Mouse (Mus musculus) cerebellum, postnatal 36 days (tissue): Measurements from ENCODE around the gene Twsg1.
"Not testable (repeated sequence)": the region's sequence is repeated elsewhere in the genome, so short reads cannot be mapped to it uniquely, and the experiment has no call there.

Source experiments
- DNase-seq, 2 experiments: peaks; one replicate each; pipeline ENCODE4 v3.0.0; 2021 to 2022; ENCODE audit warnings: mixed read lengths in 2 of 2

Twsg1 gene

GRCm38 (mm10) chr17:65950622-65951404, at the start of gene Twsg1:
Gene Twsg1, minus strand, starts transcription at chr17:65951226.
- DNase-seq, result peak; percentile 95 to 98

DNA sequence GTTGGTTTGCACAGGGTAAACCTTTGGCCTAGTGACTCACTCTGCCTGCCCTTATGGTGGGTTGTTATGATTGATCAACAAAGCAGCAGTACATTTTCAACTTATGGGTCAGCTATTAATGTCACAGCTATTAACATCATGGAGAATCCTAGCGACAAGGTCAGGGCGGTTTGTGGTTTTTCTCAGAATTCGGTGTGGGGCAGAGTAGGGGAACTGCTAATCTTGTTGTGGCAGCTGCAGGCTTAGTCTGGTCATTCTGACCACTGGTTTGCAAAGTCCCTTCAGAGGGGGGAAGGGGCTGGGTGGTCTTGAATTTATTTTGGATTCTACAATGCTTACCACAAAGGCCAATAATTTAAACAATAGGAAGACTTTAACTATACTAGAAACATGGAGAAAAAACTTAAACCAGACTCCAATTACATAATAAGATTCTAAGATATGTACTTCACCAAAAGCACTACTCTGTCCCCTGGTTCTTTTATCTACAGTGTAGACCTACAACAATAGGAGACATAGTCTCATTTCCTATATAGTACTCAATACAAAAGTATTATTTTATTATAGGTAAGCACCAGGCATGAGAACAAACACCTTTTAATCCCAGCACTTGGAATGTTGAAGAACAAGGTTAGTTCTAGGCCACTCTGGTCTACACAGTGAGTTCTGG, 37.3 kb upstream of the Twsg1 start:
- no peak for DNase-seq

DNA sequence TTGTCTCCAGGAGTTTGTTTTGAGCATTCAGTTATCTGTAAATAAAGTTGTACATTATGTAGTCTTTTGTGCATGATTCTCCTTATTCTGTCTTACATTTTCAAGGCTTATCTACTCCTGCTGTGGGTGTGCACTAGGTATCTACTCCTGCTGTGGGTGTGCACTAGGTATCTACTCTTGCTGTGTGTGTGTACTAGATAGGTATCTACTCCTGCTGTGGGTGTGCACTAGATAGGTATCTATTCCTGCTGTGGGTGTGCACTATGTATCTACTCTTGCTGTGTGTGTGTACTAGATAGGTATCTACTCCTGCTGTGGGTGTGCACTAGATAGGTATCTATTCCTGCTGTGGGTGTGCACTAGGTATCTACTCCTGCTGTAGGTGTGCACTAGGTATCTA, 25.7 kb upstream of the Twsg1 start:
- not testable (repeated sequence) for DNase-seq

- DNase-seq, result no peak
Observed at GRCm38 (mm10) chr17:65967751-65968150, 16.7 kb upstream of the Twsg1 start.

- no peak for DNase-seq
Observed at GRCm38 (mm10) chr17:65962263-65962662, 11.2 kb upstream of the Twsg1 start.

DNA sequence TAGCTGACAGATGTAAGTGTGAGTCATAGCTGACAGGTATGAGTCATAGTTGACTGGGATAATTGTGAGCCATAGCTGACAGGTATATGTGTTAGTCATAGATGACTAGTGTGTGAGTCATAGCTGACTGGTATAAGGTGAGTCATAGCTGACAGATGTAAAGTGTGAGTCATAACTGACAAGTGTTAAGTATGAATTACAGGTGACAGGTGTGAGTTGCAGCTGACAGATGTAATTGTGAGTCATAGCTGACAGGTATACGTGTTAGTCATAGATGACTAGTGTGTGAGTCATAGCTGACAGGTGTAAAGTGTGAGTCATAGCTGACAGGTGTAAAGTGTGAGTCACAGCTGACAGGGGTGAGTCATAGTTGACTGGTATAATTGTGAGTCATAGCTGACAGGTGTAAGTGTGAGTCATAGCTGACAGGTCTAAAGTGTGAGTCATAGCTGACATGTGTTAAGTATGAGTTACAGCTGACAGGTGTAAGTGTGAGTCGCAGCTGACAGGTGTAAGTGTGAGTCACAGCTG, 10.6 kb upstream of the Twsg1 start:
- no peak for DNase-seq

GRCm38 (mm10) chr17:65959011-65959410, 8.0 kb upstream of the Twsg1 start:
- no peak for DNase-seq

DNA sequence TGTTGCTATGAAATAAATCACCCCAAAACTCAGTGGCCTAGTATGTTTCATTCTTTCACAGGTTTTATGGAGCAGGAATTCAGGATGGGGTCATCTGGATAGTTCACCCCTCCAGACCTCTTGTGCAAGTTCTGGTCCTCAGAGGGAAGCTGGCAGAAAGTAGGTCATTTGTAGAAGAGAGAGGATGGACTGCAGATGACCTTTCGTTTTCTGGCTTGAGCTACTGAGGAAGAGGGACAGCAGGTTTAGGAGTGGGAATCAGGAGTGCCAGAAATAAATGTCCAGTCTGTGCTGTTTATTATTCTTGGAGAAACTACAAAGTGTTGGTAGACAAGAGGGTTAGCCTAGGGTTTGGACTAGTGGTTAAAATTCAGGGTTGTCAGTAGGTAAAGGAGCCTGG, 7.3 kb upstream of the Twsg1 start:
- DNase-seq, result no peak

- no peak for DNase-seq
Observed at GRCm38 (mm10) chr17:65957782-65958325, 6.8 kb upstream of the Twsg1 start.

GRCm38 (mm10) chr17:65956993-65957781, 6.2 kb upstream of the Twsg1 start:
- DNase-seq, result peak; percentile 33 to 34

DNA sequence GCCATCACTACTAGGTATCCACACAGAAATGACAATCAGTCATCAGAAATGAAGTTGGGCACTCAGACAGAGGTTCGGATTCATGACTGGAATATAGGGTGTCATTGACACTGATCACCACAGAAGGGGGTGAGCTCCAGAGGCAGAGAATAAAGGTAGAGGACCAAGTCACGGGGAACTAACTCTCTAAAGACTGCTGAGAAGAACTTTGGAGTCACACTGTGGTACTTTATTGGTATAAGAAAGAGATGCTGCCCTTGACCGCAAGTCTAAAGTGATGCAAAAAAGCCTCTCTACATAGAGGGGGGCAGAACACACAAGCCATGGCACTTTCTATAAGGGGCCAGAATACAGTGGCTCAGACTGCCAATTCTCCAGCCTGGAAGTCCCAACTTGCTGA, 5.1 kb upstream of the Twsg1 start:
- no peak for DNase-seq

- DNase-seq, result no peak
Observed at GRCm38 (mm10) chr17:65953959-65954358, 2.9 kb upstream of the Twsg1 start.

DNA sequence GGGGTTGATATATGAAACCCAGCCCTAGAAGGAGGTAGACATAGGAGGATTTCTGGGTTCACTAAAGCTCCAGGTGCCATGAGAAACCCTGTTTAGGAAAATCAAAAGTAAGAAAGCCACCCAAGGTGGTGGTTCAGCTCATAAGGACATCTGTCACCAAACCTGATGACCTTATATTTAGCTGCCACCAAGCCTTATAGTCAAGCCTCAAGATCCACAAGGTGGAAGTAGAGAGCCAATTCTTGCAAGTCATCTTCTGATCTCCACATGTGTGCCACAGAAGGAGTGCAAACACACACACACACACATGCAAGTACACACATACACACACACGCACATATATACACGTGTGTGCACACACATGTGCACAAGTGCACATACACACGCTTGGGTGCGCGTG, 1.1 kb upstream of the Twsg1 start:
- no peak for DNase-seq

DNA sequence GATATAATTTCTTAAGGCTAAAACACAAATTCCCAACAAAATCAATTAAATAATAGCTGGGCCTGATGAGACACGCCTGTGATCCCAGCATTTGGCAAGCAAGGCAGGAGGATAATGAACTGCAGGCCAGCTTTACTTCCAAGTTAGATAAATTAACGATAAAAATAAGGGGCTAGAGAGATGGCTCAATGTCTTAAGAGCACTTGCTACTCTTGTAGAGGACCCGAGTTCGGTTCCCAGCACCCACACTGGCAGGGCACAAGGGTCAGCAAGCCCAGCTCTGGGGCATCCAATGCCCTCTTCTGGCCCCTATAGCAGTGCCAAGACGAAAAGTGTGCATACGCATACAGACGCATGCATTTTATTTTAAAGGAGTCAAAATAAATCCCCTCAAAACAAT, 843 bp downstream of the Twsg1 start:
- peak; percentile 30 to 40 for DNase-seq

DNA sequence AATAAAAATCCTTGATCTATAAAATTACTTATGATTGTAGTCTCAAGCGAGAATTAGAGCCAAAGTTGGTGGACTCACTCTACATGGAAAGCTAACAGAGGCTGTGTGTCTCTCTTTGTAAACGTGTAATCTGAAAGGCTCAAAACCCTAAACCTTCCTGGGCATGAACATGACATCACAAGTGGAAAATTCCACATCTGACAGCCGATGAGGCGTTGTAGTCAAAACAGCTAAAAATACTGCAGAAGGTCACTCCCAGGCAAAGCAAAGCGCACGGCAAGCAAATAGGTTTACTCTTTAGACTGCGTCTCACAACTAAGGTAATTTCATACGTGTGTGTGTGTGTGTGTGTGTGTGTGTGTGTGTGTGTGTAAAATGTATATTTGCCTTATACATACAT, 3.7 kb downstream of the Twsg1 start:
- DNase-seq, result no peak

- no peak for DNase-seq
Observed at GRCm38 (mm10) chr17:65945420-65945819, 5.6 kb downstream of the Twsg1 start.

DNA sequence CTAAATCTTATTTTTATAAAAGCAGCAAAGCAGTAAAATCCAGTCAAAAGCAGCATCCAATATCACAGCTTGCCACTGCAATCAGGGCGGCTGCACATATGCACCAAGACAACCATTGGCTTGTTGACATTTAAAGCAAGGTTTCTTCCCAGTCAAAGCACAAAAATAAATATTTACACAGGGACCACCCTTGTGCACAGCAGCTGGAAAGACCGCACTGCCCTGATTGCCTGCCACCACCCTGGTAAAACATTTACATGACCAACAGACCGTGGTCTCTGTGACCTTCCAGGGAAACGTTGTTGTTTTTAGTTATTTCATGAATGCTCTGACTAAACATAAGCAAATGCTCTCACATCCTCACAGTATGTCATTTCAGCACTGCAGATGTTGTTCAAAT, 8.6 kb downstream of the Twsg1 start:
- DNase-seq, result no peak

DNA sequence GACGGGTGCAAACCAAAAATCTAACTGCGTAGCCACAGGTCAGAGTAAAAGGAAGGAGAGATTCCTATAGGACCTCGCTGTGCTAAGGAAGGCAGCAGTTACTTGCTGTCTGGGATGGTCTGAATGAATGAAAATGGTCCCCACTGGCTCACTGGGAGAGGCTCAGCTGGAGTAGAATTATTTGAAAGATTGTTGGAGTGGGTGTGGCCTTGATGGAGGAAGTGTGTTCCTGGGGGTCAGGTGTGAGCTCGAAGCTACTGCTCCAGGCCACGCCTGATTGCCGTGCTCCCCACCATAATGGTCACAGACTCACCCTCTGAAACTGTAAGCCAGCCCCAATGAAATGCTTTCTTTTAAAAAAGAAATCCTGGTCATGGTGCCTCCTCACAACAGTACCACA, 9.8 kb downstream of the Twsg1 start:
- no peak for DNase-seq

GRCm38 (mm10) chr17:65940221-65940620, 10.8 kb downstream of the Twsg1 start:
- DNase-seq, result no peak

DNA sequence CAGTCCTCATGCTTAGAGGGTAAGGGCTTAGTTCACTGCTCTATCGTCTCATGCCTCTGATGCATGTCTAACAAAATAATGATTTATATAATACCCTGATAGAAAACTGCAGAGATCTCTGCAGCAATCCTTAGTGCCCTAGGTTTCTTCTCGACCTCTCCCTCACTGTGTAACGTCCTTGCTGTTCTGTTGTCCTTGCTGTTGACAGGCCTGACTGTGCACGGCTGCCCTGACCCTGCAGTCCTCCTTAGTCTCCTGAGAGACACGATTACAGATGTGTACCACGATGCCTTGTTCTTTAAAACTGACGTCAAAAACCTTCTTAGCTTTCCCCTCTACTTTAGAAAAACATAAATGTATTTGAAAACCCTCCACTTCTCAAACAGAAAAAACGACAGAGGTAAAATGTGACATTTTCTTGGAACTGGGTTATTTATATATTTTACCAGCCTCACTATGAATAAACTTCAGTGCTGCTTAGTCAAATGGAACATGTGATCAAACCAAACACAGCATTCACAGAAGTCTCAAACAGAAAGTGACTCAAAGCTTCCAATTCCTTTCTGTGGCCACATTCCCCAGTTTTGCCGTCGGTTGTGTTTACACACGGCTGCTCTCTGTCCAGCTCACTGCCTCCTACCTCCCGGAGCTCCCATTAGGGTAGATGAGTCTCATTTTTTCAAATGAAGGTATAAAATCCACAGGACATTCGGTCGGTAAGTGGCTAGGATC, 11.4 kb downstream of the Twsg1 start:
- DNase-seq, result no peak

DNA sequence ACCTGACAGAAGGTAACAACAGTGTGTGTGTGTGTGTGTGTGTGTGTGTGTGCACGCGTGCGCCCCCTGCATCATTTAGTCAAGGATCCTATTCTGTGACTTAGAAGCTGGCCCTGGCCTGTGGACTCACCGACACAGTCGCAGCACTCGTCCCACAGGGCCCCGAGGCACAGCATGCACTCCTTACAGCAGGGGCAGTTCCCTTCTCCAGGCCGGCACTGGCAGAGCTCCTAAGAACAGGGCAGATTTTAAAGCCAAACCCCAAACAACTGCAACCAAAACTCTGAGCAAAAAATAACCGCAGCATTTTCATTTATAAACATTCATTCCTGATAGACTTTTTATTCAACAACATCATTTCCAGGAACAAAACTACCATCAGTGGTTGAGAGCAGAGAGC, 13.4 kb downstream of the Twsg1 start:
- DNase-seq, result no peak

GRCm38 (mm10) chr17:65933741-65934140, 17.3 kb downstream of the Twsg1 start:
- no peak for DNase-seq
